Mouse (Mus musculus) embryonic facial prominence, embryonic 14.5 days (tissue): ENCODE data around the gene Yipf4. TPM values are rescaled to one million over a fixed set of nuclear protein-coding genes. Genes with fewer than 3 reads are reported as not detected.

Source experiments
- ATAC-seq: fragments of 200-750 bp; cut with Nextera tagmentation; 2 replicates; pipeline ENCODE4 v1.8.0; 2017; ENCODE audit warnings: low read depth, moderate number of reproducible peaks, moderate TSS enrichment
- DNase-seq: peaks from one replicate; pipeline ENCODE4 v3.0.0-alpha.2; 2015; ENCODE audit warnings: low spot score
- H3K27ac ChIP-seq: fragments of 300-500 bp; sonication (generic); replicated peaks from 2 replicates; pipeline ENCODE4 v1.5.1; 2014; ENCODE audit warnings: low read depth, mild to moderate bottlenecking, low read length, moderate library complexity
- H3K27me3 ChIP-seq: fragments of 300-500 bp; sonication (generic); replicated peaks from 2 replicates; pipeline ENCODE4 v1.6.1; 2014; ENCODE audit warnings: low read length; ENCODE audit not compliant: control insufficient read depth, insufficient read depth
- H3K36me3 ChIP-seq: fragments of 300-500 bp; sonication (generic); 2 replicates; pipeline ENCODE4 v1.6.1; 2014; ENCODE audit warnings: low read length, mixed read lengths; ENCODE audit not compliant: control insufficient read depth, insufficient read depth
- H3K4me1 ChIP-seq: fragments of 300-500 bp; sonication (generic); 2 replicates; pipeline ENCODE4 v1.6.1; 2014; ENCODE audit warnings: antibody characterized with exemption, low read length; ENCODE audit not compliant: control insufficient read depth, insufficient read depth
- H3K4me2 ChIP-seq: fragments of 300-500 bp; sonication (generic); 2 replicates; pipeline ENCODE4 v1.6.1; 2014; ENCODE audit warnings: low read depth, mild to moderate bottlenecking, low read length, moderate library complexity, mixed read lengths
- H3K4me3 ChIP-seq: fragments of 300-500 bp; sonication (generic); 2 replicates; pipeline ENCODE4 v1.5.1; 2014; ENCODE audit warnings: low read depth, mild to moderate bottlenecking, low read length
- H3K9ac ChIP-seq: fragments of 300-500 bp; sonication (generic); 2 replicates; pipeline ENCODE4 v1.6.1; 2014; ENCODE audit warnings: low read depth, mild to moderate bottlenecking, low read length, moderate library complexity, mixed read lengths
- H3K9me3 ChIP-seq: fragments of 300-500 bp; sonication (generic); 2 replicates; pipeline ENCODE4 v1.6.1; 2016; ENCODE audit warnings: low read length; ENCODE audit not compliant: control insufficient read depth
- WGBS: fragments of 180-500 bp; shearing (Covaris S2); extraction: QIAGEN DNeasy Blood & Tissue Kit; methylation state at CpG from one replicate; pipeline ENCODE4 v1.1.7; 2014; 5-methylcytosine and 5-hydroxymethylcytosine counted together
- polyA plus RNA-seq: library from polyadenylated mRNA; unstranded; fragments of >200 nt; fragmentation: Nextera tagmentation; extraction: Ambion mirVana; gene quantifications from 2 replicates; pipeline ENCODE4 v1.2.1, GENCODE M21; 2014

Gene Yipf4
- polyA plus RNA-seq, result 66.2 and 78.1 TPM in 2 replicates

DNA sequence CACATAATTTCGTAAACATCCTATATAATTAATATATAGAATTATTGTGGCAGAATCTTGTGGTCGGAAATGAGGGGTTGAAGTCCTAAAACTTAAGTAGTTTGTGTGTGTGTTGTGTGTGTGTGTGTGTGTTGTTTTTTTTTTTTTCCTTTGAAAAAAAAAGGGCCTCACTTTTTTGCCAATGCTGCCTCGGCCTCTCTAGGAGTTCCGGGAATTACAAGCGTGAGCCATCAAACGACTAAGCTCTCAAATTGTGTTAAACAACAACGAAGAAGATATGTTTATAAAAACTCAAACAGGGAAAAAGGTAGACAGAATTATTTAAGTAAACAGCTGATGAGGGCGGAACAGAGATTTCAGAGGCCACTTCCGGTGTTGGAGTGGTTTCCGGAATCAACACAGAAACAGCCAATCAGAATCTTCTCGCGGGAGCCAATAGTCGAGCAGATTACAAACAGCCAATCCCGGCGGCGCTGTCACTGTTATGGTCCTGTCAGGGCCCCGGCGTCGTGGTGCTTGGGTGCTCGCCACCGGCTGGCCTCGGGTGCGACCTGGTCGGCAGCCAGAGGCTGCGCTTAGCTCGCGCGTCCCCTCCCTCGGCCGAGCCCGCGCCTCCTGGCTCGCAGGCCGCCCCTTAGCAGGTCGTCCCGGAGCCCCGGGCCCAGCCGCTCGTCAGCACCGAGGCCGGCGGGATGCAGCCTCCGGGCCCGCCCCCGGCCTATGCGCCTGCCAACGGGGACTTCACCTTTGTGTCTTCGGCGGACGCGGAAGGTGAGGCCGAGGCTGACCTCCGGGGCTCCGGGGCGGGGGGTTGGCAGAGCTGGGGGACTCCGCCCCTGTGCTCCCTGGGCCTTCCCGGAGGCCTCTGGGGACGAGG is at the start of gene Yipf4:
TSS of gene Yipf4 (plus strand) at position 470 of the 877 bp plus-strand sequence.
- DNase-seq, result peak; percentile 98
- Histone ChIP-seq H3K4me1 (peaks cover 4% of the 10 kb centered on the region; the same call in 1 of the 2 replicates), H3K9ac (peak within 1 kb of the TSS; percentile 85), H3K9me3 (no peaks in the 10 kb centered on the region), H3K27ac (peak within 1 kb of the TSS; percentile 78), H3K4me3 (peak within 1 kb of the TSS; percentile 83), H3K36me3 (peaks cover 23% of the 10 kb centered on the region), H3K4me2 (peak within 1 kb of the TSS; percentile 53), H3K27me3 (no peaks in the 10 kb centered on the region)
- WGBS, result 6% methylated on average over 43 of the region's 58 CpGs
- ATAC-seq, result peak; percentile 100

DNA sequence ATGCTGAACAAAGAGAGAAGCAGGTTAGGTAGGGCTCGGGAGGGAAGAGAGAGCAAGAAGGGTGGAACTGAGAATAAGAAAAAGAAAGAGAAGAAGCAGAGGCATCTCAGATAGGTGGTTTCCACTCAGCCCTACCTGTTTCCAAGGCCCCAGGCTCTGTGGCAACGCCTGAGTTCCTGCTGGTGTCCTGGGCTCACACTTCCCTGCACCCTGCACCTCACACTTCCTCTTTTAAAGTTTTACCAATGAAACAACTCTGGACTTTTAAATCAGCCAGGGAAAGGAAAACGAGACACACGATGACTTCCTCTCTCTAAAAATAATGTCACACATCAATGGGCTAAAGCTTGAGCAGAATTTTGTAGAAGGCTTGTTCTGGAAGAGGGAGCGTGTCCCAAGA is 48.8 kb upstream of the Yipf4 start:
- Histone ChIP-seq H3K4me2 (no peak overlapping the region), H3K27ac (no peak overlapping the region), H3K9ac (no peak overlapping the region), H3K27me3 (no peaks in the 10 kb centered on the region), H3K36me3 (no peaks in the 10 kb centered on the region), H3K4me3 (no peak overlapping the region), H3K9me3 (no peaks in the 10 kb centered on the region), H3K4me1 (no peaks in the 10 kb centered on the region)
- ATAC-seq, result no peak
- 75% methylated on average over 5 of the region's 5 CpGs for WGBS
- DNase-seq, result no peak

DNA sequence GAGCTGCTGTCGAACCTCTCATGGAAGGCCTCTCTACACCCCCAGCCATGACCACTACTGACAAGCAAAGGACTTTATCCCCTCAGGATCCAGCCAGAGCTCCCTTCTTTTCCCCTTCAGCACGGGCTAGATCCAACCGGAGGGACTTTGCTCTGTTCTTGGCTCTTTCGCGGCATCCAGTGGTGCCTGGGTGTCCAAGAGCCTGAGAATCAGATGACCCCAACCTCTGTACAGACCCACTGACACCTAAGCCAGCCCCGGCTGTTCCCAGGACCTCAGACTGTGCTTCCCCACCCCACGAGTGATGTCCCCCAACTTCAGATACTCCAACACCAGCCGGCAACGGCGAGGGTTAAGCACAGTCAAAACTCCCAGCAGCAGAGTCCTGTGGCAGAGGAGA is 39.5 kb upstream of the Yipf4 start:
- no peak for ATAC-seq
- H3K4me3 ChIP-seq, result no peak overlapping the region

DNA sequence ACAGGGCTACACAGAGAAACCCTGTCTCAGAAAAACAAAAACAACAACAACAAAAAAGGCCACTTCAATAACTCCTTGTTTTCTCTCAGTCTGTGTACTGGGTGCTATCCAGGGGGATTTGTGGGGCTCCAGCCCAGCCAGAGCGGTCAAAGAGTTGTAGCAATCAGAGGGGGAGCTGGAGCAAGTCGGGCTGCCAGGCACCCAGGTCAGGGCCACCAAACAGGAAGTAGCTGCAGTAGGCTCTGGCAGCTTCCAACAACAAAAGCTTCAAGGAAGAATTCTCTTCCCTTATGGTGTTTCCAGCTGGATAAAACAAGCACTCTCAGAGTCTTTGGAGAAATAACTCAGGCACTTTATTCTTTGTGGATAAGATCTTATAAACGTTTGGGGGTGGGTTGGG is 35.4 kb upstream of the Yipf4 start:
- H3K9me3 ChIP-seq, result no peaks in the 10 kb centered on the region
- no peak overlapping the region for H3K27ac ChIP-seq
- WGBS, result 77% methylated on average over 3 of the region's 3 CpGs
- DNase-seq (no peak), ATAC-seq (no peak)
- H3K27me3 ChIP-seq, result no peaks in the 10 kb centered on the region
- no peak overlapping the region for H3K9ac ChIP-seq
- no peaks in the 10 kb centered on the region for H3K4me1 ChIP-seq
- no peak overlapping the region for H3K4me2 ChIP-seq
- no peaks in the 10 kb centered on the region for H3K36me3 ChIP-seq
- H3K4me3 ChIP-seq, result no peak overlapping the region

More for the DNA sequence above, 39.5 kb upstream of the Yipf4 start:
- Histone ChIP-seq H3K27me3 (no peaks in the 10 kb centered on the region), H3K9ac (no peak overlapping the region), H3K36me3 (no peaks in the 10 kb centered on the region), H3K9me3 (no peaks in the 10 kb centered on the region), H3K4me1 (no peaks in the 10 kb centered on the region), H3K4me2 (no peak overlapping the region), H3K27ac (no peak overlapping the region)
- DNase-seq, result no peak
- 83% methylated on average over 10 of the region's 10 CpGs for WGBS

DNA sequence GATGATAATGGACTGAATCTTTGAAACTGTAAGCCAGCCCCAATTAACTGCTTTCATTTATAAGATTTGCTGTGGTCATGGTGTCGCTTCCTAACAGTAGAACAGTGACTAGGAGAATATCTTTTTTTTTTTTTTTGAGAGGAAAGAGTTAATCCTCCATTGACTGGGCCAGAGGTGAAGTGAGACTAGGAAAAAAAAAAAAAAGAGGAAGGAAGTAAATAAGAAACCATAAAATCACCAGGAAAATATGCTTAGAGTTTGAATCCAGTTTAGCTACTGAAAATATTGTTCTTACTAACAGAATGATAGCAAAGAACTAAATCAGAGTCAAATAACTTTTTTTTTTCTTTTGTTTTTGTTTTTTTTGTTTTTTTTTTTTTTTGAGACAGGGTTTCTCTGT is 34.6 kb upstream of the Yipf4 start:
- DNase-seq (no peak), ATAC-seq (no peak)
- Histone ChIP-seq H3K4me1 (no peaks in the 10 kb centered on the region), H3K36me3 (no peaks in the 10 kb centered on the region), H3K27ac (no peak overlapping the region), H3K4me2 (no peak overlapping the region), H3K9ac (no peak overlapping the region), H3K9me3 (no peaks in the 10 kb centered on the region), H3K27me3 (no peaks in the 10 kb centered on the region), H3K4me3 (no peak overlapping the region)
- 84% methylated on average over 1 of the region's 1 CpGs for WGBS

DNA sequence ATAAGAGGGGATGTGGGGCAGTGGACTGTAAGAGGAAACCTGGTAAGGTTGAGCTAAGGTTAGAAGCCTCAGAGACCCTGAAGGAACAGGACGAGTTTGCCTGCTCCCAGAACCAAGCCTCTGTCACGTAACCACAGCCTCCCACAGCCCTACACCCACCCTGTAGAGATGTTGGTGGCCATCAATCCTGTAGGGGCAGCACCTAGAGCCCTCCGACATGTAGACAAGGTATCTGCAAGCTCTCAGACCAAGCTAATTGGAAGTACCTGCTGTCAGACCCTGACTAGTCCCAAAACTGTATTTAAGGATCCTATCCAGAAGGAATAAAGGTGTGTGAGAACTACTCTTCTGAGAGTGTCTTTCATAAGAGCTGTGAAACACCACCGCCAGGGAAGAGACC is 33.9 kb upstream of the Yipf4 start:
- no peak overlapping the region for H3K4me2 ChIP-seq
- 90% methylated on average over 4 of the region's 4 CpGs for WGBS
- H3K27ac ChIP-seq, result no peak overlapping the region
- H3K9me3 ChIP-seq, result no peaks in the 10 kb centered on the region
- H3K9ac ChIP-seq, result no peak overlapping the region
- DNase-seq (no peak), ATAC-seq (no peak)
- no peaks in the 10 kb centered on the region for H3K36me3 ChIP-seq
- no peak overlapping the region for H3K4me3 ChIP-seq
- no peaks in the 10 kb centered on the region for H3K27me3 ChIP-seq
- H3K4me1 ChIP-seq, result no peaks in the 10 kb centered on the region

DNA sequence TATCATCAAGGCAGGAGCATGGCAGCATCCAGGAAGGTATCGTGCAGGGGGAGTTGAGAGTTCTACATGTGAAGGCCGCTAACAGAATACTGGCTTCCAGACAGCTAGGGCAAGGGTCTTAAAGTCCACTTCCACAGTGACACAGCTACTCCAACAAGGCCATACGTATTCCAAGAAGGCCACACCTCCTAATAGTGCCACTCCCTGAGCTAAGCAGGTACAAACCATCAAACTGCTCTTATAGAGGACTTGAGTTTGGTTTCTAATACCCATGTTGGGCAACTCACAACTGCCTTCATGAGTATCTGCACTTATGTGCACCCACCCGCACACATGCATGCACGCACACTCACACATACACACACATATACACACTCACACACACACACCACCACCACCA is 32.5 kb upstream of the Yipf4 start:
- Histone ChIP-seq H3K27me3 (no peaks in the 10 kb centered on the region), H3K36me3 (no peaks in the 10 kb centered on the region), H3K9me3 (no peaks in the 10 kb centered on the region), H3K4me3 (no peak overlapping the region), H3K27ac (no peak overlapping the region), H3K4me1 (no peaks in the 10 kb centered on the region), H3K4me2 (no peak overlapping the region), H3K9ac (no peak overlapping the region)
- 87% methylated on average over 5 of the region's 5 CpGs for WGBS
- no peak for ATAC-seq
- no peak for DNase-seq

DNA sequence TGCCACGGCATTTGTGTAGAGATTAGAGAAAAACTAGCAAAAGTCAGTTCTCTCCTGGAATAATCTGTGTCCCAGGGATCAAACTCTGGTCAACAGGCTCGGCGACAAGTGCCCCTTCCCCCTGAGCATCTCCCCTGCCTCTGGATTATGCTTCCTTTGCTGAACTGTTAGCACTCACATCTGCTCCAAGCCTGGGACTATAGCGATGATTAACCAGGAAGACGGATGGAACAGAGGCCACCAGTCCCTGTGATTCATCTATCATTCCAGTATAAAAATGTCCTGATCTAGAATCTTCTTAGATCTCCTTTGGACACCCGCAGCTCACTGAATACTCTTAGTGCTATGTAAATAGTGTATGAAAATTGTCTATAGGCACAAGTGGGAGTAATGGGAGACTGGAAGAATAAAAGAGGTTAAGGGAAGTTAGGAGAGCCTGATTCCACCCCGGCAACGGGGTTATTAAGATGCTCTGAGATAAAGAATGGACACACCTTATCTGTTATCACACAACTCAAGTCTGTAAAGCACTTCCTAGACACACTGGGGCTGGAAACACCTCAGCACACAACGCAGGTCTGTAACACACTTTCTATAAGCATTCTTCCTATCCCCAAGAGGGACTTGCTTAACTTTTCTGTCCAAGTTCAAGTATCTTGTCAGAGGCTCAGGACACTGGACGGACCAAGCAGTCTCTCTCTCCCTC is 31.2 kb upstream of the Yipf4 start:
- no peaks in the 10 kb centered on the region for H3K27me3 ChIP-seq

More for the DNA sequence above, 31.2 kb upstream of the Yipf4 start:
- Histone ChIP-seq H3K4me3 (no peak overlapping the region), H3K36me3 (no peaks in the 10 kb centered on the region), H3K27ac (no peak overlapping the region), H3K4me1 (no peaks in the 10 kb centered on the region), H3K9ac (no peak overlapping the region), H3K4me2 (no peak overlapping the region), H3K9me3 (no peaks in the 10 kb centered on the region)
- ATAC-seq (no peak), DNase-seq (no peak)
- WGBS, result 78% methylated on average over 10 of the region's 10 CpGs
